Mouse (Mus musculus): Measurements from ENCODE around the gene AU015836.

DNA sequence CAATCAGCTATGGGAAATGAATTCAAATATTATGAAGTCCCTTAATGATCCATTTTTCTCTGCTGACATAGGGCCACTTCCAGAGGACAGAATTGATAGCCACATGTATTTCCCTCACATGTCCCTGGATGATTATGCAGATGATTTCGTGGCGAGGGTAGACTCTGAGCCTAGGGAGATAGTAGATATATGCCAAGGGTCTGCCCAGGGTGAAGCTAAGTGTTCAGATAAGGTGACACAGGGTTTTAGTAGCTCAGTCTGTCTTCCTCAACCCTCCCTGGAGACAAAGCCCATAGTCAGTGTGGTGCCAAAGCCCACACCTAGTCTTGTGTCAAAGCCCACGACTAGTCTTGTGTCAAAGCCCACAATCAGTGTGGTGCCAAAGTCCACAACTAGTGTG, 13.7 kb downstream of the AU015836 start:
- no peak for TF ChIP-seq CTCF (IDR thresholded peaks at IDR 0.05)
- TF ChIP-seq EP300 (IDR thresholded peaks at IDR 0.05; ENCODE audit: insufficient read depth, low read depth, low read length) = no peak
- no peak for TF ChIP-seq POLR2A (IDR thresholded peaks at IDR 0.05; ENCODE audit: insufficient read depth, low read depth, low read length)

Data from heart, adult 2 months (tissue).